Mouse (Mus musculus): ENCODE results near the gene Slc29a4.

The Slc29a4 gene

GRCm38 (mm10) chr5:142747026-142747629, 54.8 kb downstream of the Slc29a4 start:
- no peak for DNase-seq (ENCODE audit: low spot score)

- no peak for DNase-seq (ENCODE audit: low spot score)
Measured at GRCm38 (mm10) chr5:142750173-142750572, 57.9 kb downstream of the Slc29a4 start.

- no peak for DNase-seq (ENCODE audit: low spot score)
Measured at GRCm38 (mm10) chr5:142752241-142752640, 59.9 kb downstream of the Slc29a4 start.

- no peak for DNase-seq (ENCODE audit: low spot score)
Measured at GRCm38 (mm10) chr5:142759786-142760185, 67.5 kb downstream of the Slc29a4 start.

- DNase-seq (ENCODE audit: low spot score), result no peak
Measured at GRCm38 (mm10) chr5:142761326-142761983, 69.1 kb downstream of the Slc29a4 start.

GRCm38 (mm10) chr5:142762082-142762807, 69.9 kb downstream of the Slc29a4 start:
- DNase-seq (ENCODE audit: low spot score), result no peak

- no peak for DNase-seq (ENCODE audit: low spot score)
Measured at GRCm38 (mm10) chr5:142764306-142764705, 72.0 kb downstream of the Slc29a4 start.

- DNase-seq (ENCODE audit: low spot score), result no peak
Measured at GRCm38 (mm10) chr5:142764889-142765288, 72.6 kb downstream of the Slc29a4 start.

GRCm38 (mm10) chr5:142766708-142767107, 74.4 kb downstream of the Slc29a4 start:
- DNase-seq (ENCODE audit: low spot score), result no peak

GRCm38 (mm10) chr5:142767937-142768336, 75.6 kb downstream of the Slc29a4 start:
- DNase-seq (ENCODE audit: low spot score), result peak; percentile 17

- no peak for DNase-seq (ENCODE audit: low spot score)
Measured at GRCm38 (mm10) chr5:142768352-142769267, 76.3 kb downstream of the Slc29a4 start.

- DNase-seq (ENCODE audit: low spot score), result no peak
Measured at GRCm38 (mm10) chr5:142769641-142770040, 77.3 kb downstream of the Slc29a4 start.

GRCm38 (mm10) chr5:142771034-142771433, 78.7 kb downstream of the Slc29a4 start:
- no peak for DNase-seq (ENCODE audit: low spot score)

GRCm38 (mm10) chr5:142771964-142772363, 79.7 kb downstream of the Slc29a4 start:
- peak; percentile 30 for DNase-seq (ENCODE audit: low spot score)
